Mouse (Mus musculus) liver, postnatal 0 days (tissue): ENCODE results near the gene Wnt8b.

Experiments
- CTCF ChIP-seq: sonication (generic); IDR thresholded peaks from 2 replicates; pipeline ENCODE4 v1.5.1; 2016; ENCODE audit warnings: antibody characterized with exemption, low read depth
- EP300 ChIP-seq: IDR thresholded peaks from 2 replicates; pipeline ENCODE4 v1.6.1; 2016; ENCODE audit warnings: antibody characterized with exemption, low read depth, mild to moderate bottlenecking

DNA sequence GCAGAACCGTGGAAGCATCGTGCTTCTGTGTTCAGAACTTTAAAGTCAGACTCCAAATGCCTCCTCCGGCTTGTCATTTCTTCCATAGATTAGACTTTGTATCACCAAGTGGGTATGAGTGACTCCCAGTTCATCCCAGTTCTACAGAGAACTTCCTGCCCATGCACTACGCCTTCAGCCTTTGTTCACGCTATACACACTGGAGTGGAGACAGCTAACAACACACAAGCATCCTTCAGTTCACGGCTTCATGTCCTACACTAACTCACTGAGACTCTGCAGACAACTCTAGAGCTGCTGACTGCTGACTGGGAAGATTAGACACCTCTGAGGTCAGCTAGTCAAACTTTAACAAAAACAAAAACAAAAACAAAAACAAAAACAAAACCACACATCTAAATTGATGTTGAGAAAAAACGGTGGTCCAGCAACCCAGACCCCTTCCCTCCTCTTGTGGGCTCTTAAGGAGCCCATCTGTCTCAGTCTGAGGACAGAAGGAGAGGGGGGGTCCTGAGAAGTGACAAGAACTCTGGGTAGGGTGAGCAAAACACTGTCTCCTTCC lies 20.7 kb downstream of the Wnt8b start:
- no peak for TF ChIP-seq CTCF
- TF ChIP-seq EP300, result no peak
